Comparison of ENCODE assay signal across 8 mouse cellular contexts in the genomic region with DNA sequence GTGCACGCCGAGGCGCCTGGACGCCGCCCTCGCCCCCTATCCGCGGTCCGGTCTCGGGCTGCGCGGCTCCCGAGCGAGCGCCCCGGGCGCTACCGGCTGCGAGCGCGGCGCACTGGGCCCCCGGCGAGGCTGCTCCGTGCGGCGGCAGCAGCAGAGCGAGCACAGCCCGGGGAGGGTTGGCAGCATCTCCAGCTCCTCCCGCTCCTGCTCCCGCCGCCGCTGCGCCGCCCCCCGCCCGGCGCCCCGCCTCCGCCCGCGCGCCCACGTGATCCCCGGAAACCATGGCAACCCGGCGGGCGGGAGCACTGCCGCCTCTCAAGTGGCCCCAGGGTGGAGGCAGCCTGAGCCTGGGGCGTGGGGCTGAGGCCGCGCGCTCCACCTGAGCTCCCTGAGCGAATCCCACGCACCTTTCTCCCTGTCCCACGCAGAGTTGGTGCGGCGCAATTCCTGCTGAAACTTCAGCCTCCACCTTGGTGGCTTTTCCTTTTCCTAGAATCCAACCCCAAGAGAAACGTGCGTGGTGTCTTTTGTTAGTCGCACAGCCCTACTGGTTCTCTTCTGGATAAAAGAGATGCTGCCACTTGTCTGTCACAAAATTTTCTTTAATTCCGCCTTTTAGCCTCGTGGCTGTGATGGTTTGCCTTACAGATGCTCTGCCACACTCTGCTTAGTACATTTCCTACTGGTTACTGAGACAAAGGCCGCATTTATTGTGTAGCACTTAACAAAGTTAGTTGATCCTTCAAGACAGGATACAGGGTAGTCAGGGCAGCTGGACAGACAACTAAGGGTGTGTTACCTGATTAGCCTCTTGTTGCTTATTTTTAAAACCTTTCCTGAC. TPM values are rescaled to one million over a fixed set of nuclear protein-coding genes. Genes with fewer than 3 reads are reported as not detected.
DNase-seq lines count a peak whose midpoint lies in the region; ATAC-seq lines count a peak whose summit lies in the region.

Prkar2b (minus strand) TSS at position 207 of the 841 bp plus-strand sequence.

- intact Hi-C loops in left cerebral cortex, postnatal 14 days (cut with DNase I), result loop anchor here (5.0 kb wide), 2 partner anchors 89 to 186 kb away; no protein-coding TSS in a partner anchor

- H3K4me3 ChIP-seq in intestine, embryonic 14.5 days (ENCODE audit: low read depth, low read length), result peak within 1 kb of the TSS; percentile 84

- H3K36me3 ChIP-seq in intestine, embryonic 14.5 days (ENCODE audit: control insufficient read depth, insufficient read depth, low read length), result no peaks in the 10 kb centered on the region

- H3K9ac ChIP-seq in intestine, embryonic 14.5 days (ENCODE audit: low read length), result peak within 1 kb of the TSS; percentile 80

- under 1% methylated on average over 63 of the region's 64 CpGs for WGBS in intestine, embryonic 14.5 days

- H3K4me2 ChIP-seq in intestine, embryonic 14.5 days (ENCODE audit: low read length), result peak within 1 kb of the TSS; percentile 92

- peak; percentile 96 to 97 for DNase-seq in adrenal gland, adult (ENCODE audit: inconsistent age in 2 of 2, low spot score in 1 of 2)
- peak; percentile 93 for DNase-seq in embryo, embryonic 10.5 days (ENCODE audit: low spot score)
- peak; percentile 86 for DNase-seq in gastrocnemius, postnatal 25 days
- DNase-seq in intestine, embryonic 14.5 days (ENCODE audit: low spot score), result peak; percentile 93
- peak; percentile 91 to 94 for DNase-seq in left cerebral cortex, postnatal 14 days (ENCODE audit: low spot score in 2 of 2)
- peak; percentile 89 for DNase-seq in mesoderm, embryonic 11.5 days (ENCODE audit: low read depth, low spot score)
- peak; percentile 89 to 91 for DNase-seq in right cerebral cortex, postnatal 36 days (ENCODE audit: low spot score in 2 of 2)
- DNase-seq in yolk sac, embryonic 10.5 days (ENCODE audit: low spot score), result peak; percentile 89

- peak within 1 kb of the TSS; percentile 85 for H3K27ac ChIP-seq in intestine, embryonic 14.5 days (ENCODE audit: low read depth)

- H3K4me1 ChIP-seq in intestine, embryonic 14.5 days (replicated peaks; ENCODE audit: control insufficient read depth, insufficient read depth, low read length), result peaks cover 10% of the 10 kb centered on the region

- H3K27me3 ChIP-seq in intestine, embryonic 14.5 days (replicated peaks; ENCODE audit: control insufficient read depth, insufficient read depth, low read length), result no peaks in the 10 kb centered on the region

- peak; percentile 97 for ATAC-seq in intestine, embryonic 14.5 days (replicated peaks; ENCODE audit: low FRiP score, low TSS enrichment, low read depth)

- H3K9me3 ChIP-seq in intestine, embryonic 14.5 days (ENCODE audit: control insufficient read depth, low read length), result no peaks in the 10 kb centered on the region

RNA-seq across cellular contexts. Expression of gene Prkar2b, which starts in this region (rescaled TPM):
- 10 to 100 TPM in 1 of 2 experiments, under 1 TPM in 1; 1.00 to 12.7 TPM for total RNA-seq in gastrocnemius, postnatal 25 days (2021)
- polyA plus RNA-seq in intestine, embryonic 14.5 days (2014; fragmentation: Nextera tagmentation; extraction: Ambion mirVana), result 23.8 and 24.9 TPM in 2 replicates
- 100 to 1,000 TPM; 108 to 113 TPM for total RNA-seq in left cerebral cortex, postnatal 14 days (2021)

Comparison
In these comparisons a context has a peak if more than half of its experiments do, and no peak if none do; other contexts are left out.
1. Peak in every context shown above with its lines: DNase-seq, ATAC-seq, H3K4me3 ChIP-seq and H3K27ac ChIP-seq.
2. RNA of gene Prkar2b (total RNA-seq): 108 to 113 TPM in left cerebral cortex, postnatal 14 days; 1.00 to 12.7 TPM in gastrocnemius, postnatal 25 days; every median in the first group is over 4 times any median in the second.